Mouse (Mus musculus) midbrain, embryonic 13.5 days (tissue): ENCODE results near the gene Pcgf5. TPM values are rescaled to one million over a fixed set of nuclear protein-coding genes. Genes with fewer than 3 reads are reported as not detected.

Experiments
- ATAC-seq: fragments of 200-750 bp; cut with Nextera tagmentation; 2 replicates; pipeline ENCODE4 v1.8.0; 2017; ENCODE audit warnings: mild to moderate bottlenecking, moderate TSS enrichment, moderate library complexity
- H3K27ac ChIP-seq: fragments of 300-500 bp; sonication (generic); 2 replicates; pipeline ENCODE4 v1.5.1; 2015; ENCODE audit warnings: inconsistent platforms, mild to moderate bottlenecking, moderate library complexity
- H3K27me3 ChIP-seq: fragments of 300-500 bp; sonication (generic); 2 replicates; pipeline ENCODE4 v1.6.1; 2015; ENCODE audit warnings: mild to moderate bottlenecking, inconsistent platforms
- H3K36me3 ChIP-seq: fragments of 300-500 bp; sonication (generic); 2 replicates; pipeline ENCODE4 v1.6.1; 2015; ENCODE audit warnings: mild to moderate bottlenecking, inconsistent platforms
- H3K4me1 ChIP-seq: fragments of 300-500 bp; sonication (generic); replicated peaks from 2 replicates; pipeline ENCODE4 v1.6.1; 2015; ENCODE audit warnings: inconsistent platforms
- H3K4me2 ChIP-seq: fragments of 300-500 bp; sonication (generic); replicated peaks from 2 replicates; pipeline ENCODE4 v1.6.1; 2015; ENCODE audit warnings: moderate library complexity, mild to moderate bottlenecking, inconsistent platforms
- H3K4me3 ChIP-seq: fragments of 300-500 bp; sonication (generic); replicated peaks from 2 replicates; pipeline ENCODE4 v1.5.1; 2015; ENCODE audit warnings: mild to moderate bottlenecking, inconsistent platforms
- H3K9ac ChIP-seq: fragments of 300-500 bp; sonication (generic); replicated peaks from 2 replicates; pipeline ENCODE4 v1.6.1; 2015; ENCODE audit warnings: mild to moderate bottlenecking, inconsistent platforms
- H3K9me3 ChIP-seq: fragments of 300-500 bp; sonication (generic); 2 replicates; pipeline ENCODE4 v1.6.1; 2016; ENCODE audit warnings: mild to moderate bottlenecking, inconsistent platforms
- WGBS: fragments of 180-500 bp; shearing (Covaris S2); methylation state at CpG from one replicate; pipeline ENCODE4 v1.1.7; 2015; 5-methylcytosine and 5-hydroxymethylcytosine counted together
- polyA plus RNA-seq: library from polyadenylated mRNA; unstranded; fragments of >200 nt; fragmentation: Nextera tagmentation; extraction: Ambion mirVana; gene quantifications from 2 replicates; pipeline ENCODE4 v1.2.1, GENCODE M21; 2015

The Pcgf5 gene
- polyA plus RNA-seq, 1 experiment from 2014 or later = 9.7 TPM

DNA sequence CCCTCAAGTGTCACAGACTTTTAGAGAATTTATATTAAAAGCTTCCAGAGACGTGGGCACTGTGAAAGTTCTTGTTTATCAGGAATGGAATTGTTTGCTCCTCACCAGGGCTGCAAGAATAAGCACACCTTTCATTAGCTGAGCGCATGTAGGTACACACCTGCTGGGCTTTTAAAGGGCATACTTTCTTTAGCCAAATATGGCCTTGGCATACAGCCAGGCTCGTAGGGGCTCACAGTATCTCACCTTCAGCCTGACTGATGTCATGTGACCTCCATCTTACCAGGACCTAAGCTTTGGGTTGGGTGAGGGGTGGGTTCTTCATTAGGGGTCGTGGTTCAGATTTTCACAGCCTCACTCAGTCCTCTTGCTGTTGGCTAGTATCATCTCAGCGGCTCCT is 149.6 kb downstream of the Pcgf5 start:
- H3K27ac ChIP-seq = no peak overlapping the region
- 82% methylated on average over 5 of the region's 5 CpGs for WGBS
- no peaks in the 10 kb centered on the region for H3K27me3 ChIP-seq
- no peak overlapping the region for H3K9ac ChIP-seq
- no peak overlapping the region for H3K4me2 ChIP-seq
- no peaks in the 10 kb centered on the region for H3K9me3 ChIP-seq
- ATAC-seq = no peak
- H3K4me3 ChIP-seq = no peak overlapping the region
- no peaks in the 10 kb centered on the region for H3K36me3 ChIP-seq
- no peaks in the 10 kb centered on the region for H3K4me1 ChIP-seq

DNA sequence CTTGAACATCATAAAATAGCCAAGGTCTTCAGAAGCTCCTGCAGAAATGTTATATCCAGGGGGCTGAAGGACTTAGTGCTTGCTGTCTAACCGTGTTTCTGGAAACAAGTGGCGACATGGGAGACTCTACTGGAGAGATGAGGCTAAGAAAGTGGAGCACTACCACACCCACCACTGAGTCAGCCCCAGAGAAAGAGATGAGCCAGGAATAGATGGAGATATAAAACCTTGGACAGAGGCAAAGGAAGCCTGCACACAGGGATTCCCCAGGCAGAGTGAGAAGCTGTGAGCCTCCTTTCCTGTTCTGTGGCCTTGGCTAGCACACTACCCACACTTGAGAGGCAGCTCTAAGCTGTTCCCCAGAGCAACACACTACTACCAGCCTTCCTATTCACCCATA is 156.6 kb downstream of the Pcgf5 start:
- no peaks in the 10 kb centered on the region for H3K27me3 ChIP-seq
- no peaks in the 10 kb centered on the region for H3K9me3 ChIP-seq
- H3K27ac ChIP-seq = no peak overlapping the region
- H3K4me1 ChIP-seq = no peaks in the 10 kb centered on the region
- H3K4me2 ChIP-seq = no peak overlapping the region
- no peak overlapping the region for H3K9ac ChIP-seq
- no peaks in the 10 kb centered on the region for H3K36me3 ChIP-seq
- no peak for ATAC-seq
- no peak overlapping the region for H3K4me3 ChIP-seq
- 95% methylated on average over 2 of the region's 2 CpGs for WGBS

Other genes with a start within 250 kb of the Pcgf5 start
- not detected in 2 replicates for gene Ankrd1, start 228.2 kb upstream of the Pcgf5 start, polyA plus RNA-seq
- 7.6 and 9.4 TPM in 2 replicates for gene Hectd2, start 206.3 kb downstream of the Pcgf5 start, polyA plus RNA-seq